Mouse (Mus musculus) liver, embryonic 15.5 days (tissue): Measurements from ENCODE around the gene Rab36. TPM values are rescaled to one million over a fixed set of nuclear protein-coding genes. Genes with fewer than 3 reads are reported as not detected.
A peak's percentile ranks its signal among the peaks of the same experiment; 100 is the strongest.

ENCODE experiments used
- ATAC-seq: fragments of 200-750 bp; cut with Nextera tagmentation; 2 replicates; pipeline ENCODE4 v1.8.0; 2017; ENCODE audit warnings: moderate number of reproducible peaks, mild to moderate bottlenecking, moderate library complexity; ENCODE audit not compliant: insufficient read depth
- H3K27ac ChIP-seq: fragments of 300-500 bp; sonication (generic); replicated peaks from 2 replicates; pipeline ENCODE4 v1.5.1; 2015; ENCODE audit warnings: mild to moderate bottlenecking, inconsistent platforms
- H3K27me3 ChIP-seq: fragments of 300-500 bp; sonication (generic); 2 replicates; pipeline ENCODE4 v1.6.1; 2015; ENCODE audit warnings: mild to moderate bottlenecking, inconsistent platforms
- H3K36me3 ChIP-seq: fragments of 300-500 bp; sonication (generic); replicated peaks from 2 replicates; pipeline ENCODE4 v1.6.1; 2015; ENCODE audit warnings: moderate library complexity, mild to moderate bottlenecking, inconsistent platforms
- H3K4me1 ChIP-seq: fragments of 300-500 bp; sonication (generic); replicated peaks from 2 replicates; pipeline ENCODE4 v1.6.1; 2015; ENCODE audit warnings: inconsistent platforms
- H3K4me2 ChIP-seq: fragments of 300-500 bp; sonication (generic); 2 replicates; pipeline ENCODE4 v1.6.1; 2015; ENCODE audit warnings: moderate library complexity, mild to moderate bottlenecking, inconsistent platforms
- H3K4me3 ChIP-seq: fragments of 300-500 bp; sonication (generic); replicated peaks from 2 replicates; pipeline ENCODE4 v1.5.1; 2015; ENCODE audit warnings: mild to moderate bottlenecking, inconsistent platforms
- H3K9ac ChIP-seq: fragments of 300-500 bp; sonication (generic); 2 replicates; pipeline ENCODE4 v1.6.1; 2015; ENCODE audit warnings: moderate library complexity, mild to moderate bottlenecking, inconsistent platforms
- H3K9me3 ChIP-seq: fragments of 300-500 bp; sonication (generic); replicated peaks from 2 replicates; pipeline ENCODE4 v1.6.1; 2016; ENCODE audit warnings: inconsistent platforms
- WGBS: fragments of 180-500 bp; shearing (Covaris S2); methylation state at CpG from one replicate; pipeline ENCODE4 v1.1.7; 2015; ENCODE audit warnings: mixed read lengths; ENCODE audit not compliant: insufficient replicate concordance; 5-methylcytosine and 5-hydroxymethylcytosine counted together
- polyA plus RNA-seq: library from polyadenylated mRNA; unstranded; fragments of >200 nt; fragmentation: Nextera tagmentation; extraction: Ambion mirVana; gene quantifications from 2 replicates; pipeline ENCODE4 v1.2.1, GENCODE M21; 2015

Gene Rab36
- polyA plus RNA-seq, 1 experiment from 2014 or later: 1.7 TPM

GRCm38 (mm10) chr10:75059396-75059795, 22.5 kb downstream of the Rab36 start:
- peaks cover 42% of the 10 kb centered on the region for H3K27me3 ChIP-seq
- WGBS: under 1% methylated on average over 11 of the region's 11 CpGs

GRCm38 (mm10) chr10:75060217-75060842, 23.5 kb downstream of the Rab36 start, which contains the start of gene Bcr:
Gene Bcr (plus strand): TSS chr10:75060592.
- H3K4me1 ChIP-seq: peaks cover 61% of the 10 kb centered on the region
- no peaks in the 10 kb centered on the region for H3K36me3 ChIP-seq
- peak within 1 kb of the TSS; percentile 64 for H3K4me3 ChIP-seq
- peak within 1 kb of the TSS; percentile 65 for H3K27ac ChIP-seq
- peak; percentile 77 for ATAC-seq
- H3K27me3 ChIP-seq: peaks cover 42% of the 10 kb centered on the region
- H3K4me2 ChIP-seq: peak within 1 kb of the TSS; percentile 72
- under 1% methylated on average over 67 of the region's 73 CpGs for WGBS
- no peaks in the 10 kb centered on the region for H3K9me3 ChIP-seq
- H3K9ac ChIP-seq: peak within 1 kb of the TSS; percentile 45; the same call in 1 of the 2 replicates

More at GRCm38 (mm10) chr10:75059396-75059795, 22.5 kb downstream of the Rab36 start:
- peak overlapping the region; percentile 38; the same call in 1 of the 2 replicates for H3K27ac ChIP-seq
- H3K9ac ChIP-seq: no peak overlapping the region
- no peaks in the 10 kb centered on the region for H3K9me3 ChIP-seq
- H3K4me3 ChIP-seq: peak overlapping the region; percentile 64; the same call in 1 of the 2 replicates
- no peak for ATAC-seq
- H3K4me2 ChIP-seq: peak overlapping the region; percentile 72
- H3K4me1 ChIP-seq: peaks cover 63% of the 10 kb centered on the region
- no peaks in the 10 kb centered on the region for H3K36me3 ChIP-seq

GRCm38 (mm10) chr10:75060843-75061235, 24.0 kb downstream of the Rab36 start:
- Histone ChIP-seq H3K4me3 (peak overlapping the region; percentile 64), H3K36me3 (no peaks in the 10 kb centered on the region), H3K9ac (peak overlapping the region; percentile 45; the same call in 1 of the 2 replicates), H3K27ac (peak overlapping the region; percentile 65), H3K4me2 (peak overlapping the region; percentile 72), H3K9me3 (no peaks in the 10 kb centered on the region), H3K27me3 (peaks cover 42% of the 10 kb centered on the region), H3K4me1 (peaks cover 60% of the 10 kb centered on the region)
- under 1% methylated on average over 48 of the region's 48 CpGs for WGBS
- ATAC-seq: no peak

- no peak for ATAC-seq
- 2% methylated on average over 71 of the region's 71 CpGs for WGBS
- peaks cover 42% of the 10 kb centered on the region for H3K27me3 ChIP-seq
- no peak overlapping the region for H3K27ac ChIP-seq
- no peaks in the 10 kb centered on the region for H3K36me3 ChIP-seq
- H3K9ac ChIP-seq: peak overlapping the region; percentile 45; the same call in 1 of the 2 replicates
- peaks cover 55% of the 10 kb centered on the region for H3K4me1 ChIP-seq
- H3K9me3 ChIP-seq: no peaks in the 10 kb centered on the region
- peak overlapping the region; percentile 64 for H3K4me3 ChIP-seq
- peak overlapping the region; percentile 72 for H3K4me2 ChIP-seq
Observed at GRCm38 (mm10) chr10:75061341-75062188, 24.7 kb downstream of the Rab36 start.

- Histone ChIP-seq H3K9me3 (no peaks in the 10 kb centered on the region), H3K36me3 (no peaks in the 10 kb centered on the region), H3K27me3 (peaks cover 42% of the 10 kb centered on the region), H3K4me1 (peaks cover 50% of the 10 kb centered on the region), H3K9ac (no peak overlapping the region), H3K27ac (no peak overlapping the region), H3K4me2 (peak overlapping the region; percentile 72), H3K4me3 (peak overlapping the region; percentile 64)
- 6% methylated on average over 6 of the region's 6 CpGs for WGBS
- no peak for ATAC-seq
Observed at GRCm38 (mm10) chr10:75062189-75062561, 25.3 kb downstream of the Rab36 start.

GRCm38 (mm10) chr10:75062621-75063020, 25.8 kb downstream of the Rab36 start:
- Histone ChIP-seq H3K4me3 (peak overlapping the region; percentile 64), H3K27ac (no peak overlapping the region), H3K36me3 (no peaks in the 10 kb centered on the region), H3K4me1 (peaks cover 48% of the 10 kb centered on the region), H3K9ac (no peak overlapping the region), H3K4me2 (peak overlapping the region; percentile 72), H3K9me3 (no peaks in the 10 kb centered on the region), H3K27me3 (peaks cover 42% of the 10 kb centered on the region)
- no peak for ATAC-seq
- 28% methylated on average over 6 of the region's 6 CpGs for WGBS

GRCm38 (mm10) chr10:75063301-75063965, 26.6 kb downstream of the Rab36 start:
- 46% methylated on average over 12 of the region's 12 CpGs for WGBS
- H3K4me3 ChIP-seq: 0 out of 2 replicates have a peak overlapping the region, but pooled peaks have one; percentile 14
- ATAC-seq: no peak
- H3K4me1 ChIP-seq: peaks cover 55% of the 10 kb centered on the region
- peak overlapping the region; percentile 72 for H3K4me2 ChIP-seq
- peaks cover 42% of the 10 kb centered on the region for H3K27me3 ChIP-seq
- H3K36me3 ChIP-seq: no peaks in the 10 kb centered on the region
- no peaks in the 10 kb centered on the region for H3K9me3 ChIP-seq
- no peak overlapping the region for H3K27ac ChIP-seq
- no peak overlapping the region for H3K9ac ChIP-seq

GRCm38 (mm10) chr10:75065691-75066090, 28.8 kb downstream of the Rab36 start:
- H3K9ac ChIP-seq: no peak overlapping the region
- 61% methylated on average over 6 of the region's 6 CpGs for WGBS
- H3K9me3 ChIP-seq: no peaks in the 10 kb centered on the region
- peaks cover 51% of the 10 kb centered on the region for H3K4me1 ChIP-seq
- no peak for ATAC-seq
- peaks cover 28% of the 10 kb centered on the region for H3K27me3 ChIP-seq
- H3K4me3 ChIP-seq: no peak overlapping the region
- H3K4me2 ChIP-seq: no peak overlapping the region
- no peaks in the 10 kb centered on the region for H3K36me3 ChIP-seq
- no peak overlapping the region for H3K27ac ChIP-seq

- Histone ChIP-seq H3K9me3 (no peaks in the 10 kb centered on the region), H3K27ac (no peak overlapping the region), H3K4me3 (no peak overlapping the region), H3K9ac (no peak overlapping the region), H3K4me1 (peaks cover 41% of the 10 kb centered on the region), H3K4me2 (no peak overlapping the region), H3K36me3 (no peaks in the 10 kb centered on the region), H3K27me3 (peaks cover 10% of the 10 kb centered on the region)
- ATAC-seq: no peak
Observed at GRCm38 (mm10) chr10:75067446-75067845, 30.6 kb downstream of the Rab36 start.

GRCm38 (mm10) chr10:75068086-75068485, 31.2 kb downstream of the Rab36 start:
- H3K4me3 ChIP-seq: no peak overlapping the region
- peaks cover 4% of the 10 kb centered on the region for H3K27me3 ChIP-seq
- H3K9ac ChIP-seq: no peak overlapping the region
- peaks cover 35% of the 10 kb centered on the region for H3K4me1 ChIP-seq
- ATAC-seq: no peak
- H3K27ac ChIP-seq: 0 out of 2 replicates have a peak overlapping the region, but pooled peaks have one; percentile 33
- H3K36me3 ChIP-seq: no peaks in the 10 kb centered on the region
- H3K9me3 ChIP-seq: no peaks in the 10 kb centered on the region
- WGBS: 18% methylated on average over 2 of the region's 2 CpGs
- H3K4me2 ChIP-seq: no peak overlapping the region
